Mouse (Mus musculus) ES-E14 (cell line): Measurements from ENCODE around the gene Asic3.

Source experiments
- CHD2 ChIP-seq: IDR thresholded peaks from 2 replicates; pipeline ENCODE4 v1.6.1; 2014; ENCODE audit warnings: mild to moderate bottlenecking, low read depth, low read length, inconsistent platforms
- ZC3H11A ChIP-seq: IDR thresholded peaks from 2 replicates; pipeline ENCODE4 v1.6.1; 2012; ENCODE audit warnings: low read depth, mild to moderate bottlenecking, inconsistent platforms, low read length, borderline replicate concordance
- ZNF384 ChIP-seq: IDR thresholded peaks from 2 replicates; pipeline ENCODE4 v1.6.1; 2012; ENCODE audit warnings: low read depth, low read length, inconsistent platforms

GRCm38 (mm10) chr5:24446630-24447029, 33.4 kb downstream of the Asic3 start:
- TF ChIP-seq CHD2 (no peak), ZNF384 (no peak), ZC3H11A (no peak)
